In genomic region chr17:78521361-78522153, GRCm38 (mm10) we compare ENCODE assay signal across 11 mouse cellular contexts. TPM values are rescaled to one million over a fixed set of nuclear protein-coding genes. Genes with fewer than 3 reads are reported as not detected.
DNase-seq lines count a peak whose midpoint lies in the region; ATAC-seq and TF ChIP-seq lines count a peak whose summit lies in the region.
"Had no signal": no experiment of that assay in that cellular context is flagged by ENCODE, and none has a peak within 500 bp of the region (broad histone marks: within the 10 kb centered on the region; RNA-seq: fewer than 3 reads in every experiment).

No protein-coding gene starts in this region.

- no peaks in the 10 kb centered on the region for H3K9me3 ChIP-seq in forebrain, postnatal 0 days (ENCODE audit: low read length)
- H3K9me3 ChIP-seq in neural tube, embryonic 12.5 days = no peaks in the 10 kb centered on the region

- H3K9ac ChIP-seq in forebrain, postnatal 0 days = no peak overlapping the region
- H3K9ac ChIP-seq in neural tube, embryonic 12.5 days = no peak overlapping the region

- H3K4me2 ChIP-seq in forebrain, postnatal 0 days (ENCODE audit: low read depth) = no peak overlapping the region
- no peak overlapping the region for H3K4me2 ChIP-seq in neural tube, embryonic 12.5 days (replicated peaks)

- no peak for TF ChIP-seq CTCF in forebrain, postnatal 0 days (IDR thresholded peaks at IDR 0.05; ENCODE audit: low read depth)

- H3K4me3 ChIP-seq in forebrain, postnatal 0 days (ENCODE audit: low read depth, low read length) = no peak overlapping the region
- H3K4me3 ChIP-seq in neural tube, embryonic 12.5 days = no peak overlapping the region

- no peaks in the 10 kb centered on the region for H3K27me3 ChIP-seq in forebrain, postnatal 0 days (ENCODE audit: insufficient read depth, low read length)
- no peaks in the 10 kb centered on the region for H3K27me3 ChIP-seq in neural tube, embryonic 12.5 days (replicated peaks)

- no peaks in the 10 kb centered on the region for H3K4me1 ChIP-seq in forebrain, postnatal 0 days (ENCODE audit: insufficient read depth)
- peaks cover 5% of the 10 kb centered on the region; the same call in 1 of the 2 replicates for H3K4me1 ChIP-seq in neural tube, embryonic 12.5 days

- no peak overlapping the region for H3K27ac ChIP-seq in forebrain, postnatal 0 days (ENCODE audit: low read depth, low read length)
- no peak overlapping the region for H3K27ac ChIP-seq in neural tube, embryonic 12.5 days

- ATAC-seq in forebrain, postnatal 0 days = peak; percentile 32
- ATAC-seq in neural tube, embryonic 12.5 days (ENCODE audit: low FRiP score, low read depth) = peak; percentile 83
- no peak for ATAC-seq in erythroblast, adult 5-6 weeks (replicated peaks; ENCODE audit: low FRiP score, poor library complexity, severe bottlenecking)

- H3K36me3 ChIP-seq in forebrain, postnatal 0 days (ENCODE audit: insufficient read depth) = no peaks in the 10 kb centered on the region
- H3K36me3 ChIP-seq in neural tube, embryonic 12.5 days = no peaks in the 10 kb centered on the region

- intact Hi-C loops in left cerebral cortex, postnatal 10 days (cut with DNase I) = no loop called here

- peak; percentile 16 for DNase-seq in adrenal gland, postnatal 14 days
- DNase-seq in adrenal gland, adult 18-20 months (ENCODE audit: low spot score in 2 of 2) = no peak
- DNase-seq in forebrain, postnatal 0 days = no peak
- peak; percentile 37 for DNase-seq in heart, postnatal 4 days
- DNase-seq in right cerebral cortex, adult 18-20 months = no peak
- DNase-seq in left cerebral cortex, postnatal 10 days (ENCODE audit: extremely low spot score in 1 of 2, low spot score in 2 of 2) = no peak
- DNase-seq: layer of hippocampus, adult 9-11 months; lung, postnatal 14 days; spleen, adult 18-20 months had no signal

- WGBS in forebrain, postnatal 0 days = 42% methylated on average over 10 of the region's 10 CpGs
- WGBS in neural tube, embryonic 12.5 days = 36% methylated on average over 10 of the region's 10 CpGs

RNA-seq across cellular contexts. Expression of gene Vit, which starts 13.7 kb away (rescaled TPM):
- total RNA-seq in adrenal gland, postnatal 14 days (2021) = 1.1 and 2.5 TPM in 2 replicates
- 1 to 10 TPM; 1.4 to 3.9 TPM for total RNA-seq in adrenal gland, adult 18-20 months (2021)
- 6.8 and 11.5 TPM in 2 replicates for total RNA-seq in forebrain, postnatal 0 days (2014; rRNA removed)
- 8.3 and 12.0 TPM in 2 replicates for polyA plus RNA-seq in forebrain, postnatal 0 days (2015; fragmentation: Nextera tagmentation; extraction: Ambion mirVana)
- under 1 TPM; 0.50 to 0.57 TPM for total RNA-seq in heart, postnatal 4 days (2021)
- polyA plus RNA-seq in neural tube, embryonic 12.5 days (2016; fragmentation: Nextera tagmentation; extraction: Ambion mirVana) = 15.1 and 15.9 TPM in 2 replicates
- total RNA-seq in erythroblast, adult 5-6 weeks (2015; ENCODE audit: low replicate concordance) = not detected in 2 replicates
- total RNA-seq in erythroblast, adult 5-6 weeks (2017; ENCODE audit: low replicate concordance) = not detected in 2 replicates
- total RNA-seq in left cerebral cortex, postnatal 10 days (2021) = 1 to 10 TPM; 5.1 to 6.0 TPM

Comparison
In these comparisons a context has a peak if more than half of its experiments do, and no peak if none do; other contexts are left out.
1. DNase-seq: peak in adrenal gland, postnatal 14 days (single experiment) and heart, postnatal 4 days (single experiment); none in adrenal gland, adult 18-20 months (0 of 2), forebrain, postnatal 0 days (single experiment), right cerebral cortex, adult 18-20 months (single experiment) and left cerebral cortex, postnatal 10 days (0 of 2).